Mouse (Mus musculus) liver, adult (tissue): ENCODE measurements around the gene Macf1.

Source experiments
- GATA4 ChIP-seq: IDR thresholded peaks from 2 replicates; pipeline ENCODE4 v1.6.1; 2014; ENCODE audit warnings: mild to moderate bottlenecking, low read length; ENCODE audit not compliant: insufficient replicate concordance

The Macf1 gene

GRCm38 (mm10) chr4:123382051-123382450 is 302.1 kb downstream of the Macf1 start:
- TF ChIP-seq GATA4, result no peak

GRCm38 (mm10) chr4:123381598-123381997 is 302.6 kb downstream of the Macf1 start:
- no peak for TF ChIP-seq GATA4

DNA sequence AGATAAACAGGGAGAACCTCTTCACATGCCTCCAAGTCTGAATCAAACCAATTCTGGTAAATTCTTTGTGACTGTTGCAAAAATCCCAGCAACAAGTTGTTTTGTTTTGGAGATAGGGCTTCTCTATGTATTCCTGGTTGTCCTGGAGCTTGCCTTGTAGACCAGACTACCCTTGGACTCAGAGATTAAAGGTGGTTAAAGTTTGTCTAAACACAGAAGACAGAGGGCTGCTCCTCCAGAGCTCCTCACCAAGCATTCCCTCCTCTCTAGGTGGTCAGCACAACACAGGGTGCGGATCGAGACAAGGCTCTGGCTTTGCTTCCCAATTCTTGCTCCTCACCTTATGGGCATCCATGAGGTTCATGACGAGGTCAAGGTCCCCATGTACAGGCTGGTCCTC is 308.1 kb downstream of the Macf1 start:
- no peak for TF ChIP-seq GATA4

GRCm38 (mm10) chr4:123374316-123375008 is 309.7 kb downstream of the Macf1 start:
- no peak for TF ChIP-seq GATA4

GRCm38 (mm10) chr4:123363555-123363954 is 320.6 kb downstream of the Macf1 start:
- no peak for TF ChIP-seq GATA4

- no peak for TF ChIP-seq GATA4
Observed at GRCm38 (mm10) chr4:123360771-123361170, 323.4 kb downstream of the Macf1 start.

GRCm38 (mm10) chr4:123358613-123359012 is 325.5 kb downstream of the Macf1 start:
- TF ChIP-seq GATA4, result no peak

GRCm38 (mm10) chr4:123355941-123356340 is 328.2 kb downstream of the Macf1 start:
- TF ChIP-seq GATA4, result no peak

- no peak for TF ChIP-seq GATA4
Observed at GRCm38 (mm10) chr4:123353271-123353877, 330.8 kb downstream of the Macf1 start.

DNA sequence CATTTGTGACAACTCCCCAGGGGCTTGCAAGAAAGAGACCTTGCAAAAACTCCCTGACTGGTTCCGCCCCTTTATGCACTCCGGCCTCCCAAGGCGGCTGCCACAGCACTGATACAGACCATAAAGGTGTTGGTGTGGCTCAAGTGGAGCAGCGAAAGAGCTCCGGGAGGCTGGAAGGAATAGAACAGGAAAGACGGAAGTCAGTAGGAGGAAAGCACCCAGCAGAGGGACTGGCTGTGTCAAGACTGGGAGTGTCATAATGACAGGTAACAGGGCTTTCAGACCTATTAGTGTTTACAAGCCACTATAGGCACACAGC is 340.7 kb downstream of the Macf1 start:
- TF ChIP-seq GATA4, result no peak

DNA sequence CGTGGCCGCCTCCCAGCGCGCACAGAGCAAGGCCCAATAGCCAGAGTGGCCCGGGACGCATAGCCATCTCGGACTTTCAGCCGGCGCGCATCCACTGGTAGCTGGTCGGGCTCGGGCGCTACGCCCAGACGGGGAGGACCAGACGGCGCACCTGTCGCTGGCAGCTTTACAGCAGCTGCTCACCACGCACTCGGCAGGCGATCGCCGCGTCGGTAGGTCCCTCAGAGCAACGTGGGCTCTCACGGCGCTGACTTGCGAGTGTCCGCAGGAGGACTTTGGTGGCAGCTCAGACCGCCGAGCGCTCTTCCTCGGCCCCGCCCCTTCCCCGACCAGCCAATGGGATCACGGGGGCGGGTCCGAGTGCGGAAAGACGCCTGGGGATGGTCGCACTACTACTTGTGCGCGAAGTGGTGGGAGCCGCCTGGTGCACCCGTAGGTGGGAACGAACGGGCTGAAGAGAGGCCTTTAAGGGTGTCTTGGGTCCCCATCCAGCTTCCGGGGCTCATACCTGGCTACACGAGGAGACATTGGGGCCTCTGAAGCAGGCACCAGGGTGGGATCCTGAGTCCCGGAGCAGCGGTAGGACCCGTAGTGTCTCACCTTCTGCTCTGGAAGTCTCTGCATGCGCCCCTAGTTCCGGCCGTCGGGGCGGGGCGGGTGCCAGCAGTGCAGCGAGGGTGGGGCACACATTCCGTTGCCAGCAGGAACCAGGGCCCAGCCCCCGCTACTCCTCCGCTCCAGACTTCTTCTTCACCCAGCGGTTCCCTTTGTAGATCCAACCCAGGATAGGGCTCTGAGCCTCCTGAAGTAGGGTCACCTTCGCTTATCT is 341.3 kb downstream of the Macf1 start, which contains the start of gene Bmp8a:
Gene Bmp8a, minus strand, starts transcription at position 611 of the 829 bp plus-strand sequence.
- TF ChIP-seq GATA4, result no peak

DNA sequence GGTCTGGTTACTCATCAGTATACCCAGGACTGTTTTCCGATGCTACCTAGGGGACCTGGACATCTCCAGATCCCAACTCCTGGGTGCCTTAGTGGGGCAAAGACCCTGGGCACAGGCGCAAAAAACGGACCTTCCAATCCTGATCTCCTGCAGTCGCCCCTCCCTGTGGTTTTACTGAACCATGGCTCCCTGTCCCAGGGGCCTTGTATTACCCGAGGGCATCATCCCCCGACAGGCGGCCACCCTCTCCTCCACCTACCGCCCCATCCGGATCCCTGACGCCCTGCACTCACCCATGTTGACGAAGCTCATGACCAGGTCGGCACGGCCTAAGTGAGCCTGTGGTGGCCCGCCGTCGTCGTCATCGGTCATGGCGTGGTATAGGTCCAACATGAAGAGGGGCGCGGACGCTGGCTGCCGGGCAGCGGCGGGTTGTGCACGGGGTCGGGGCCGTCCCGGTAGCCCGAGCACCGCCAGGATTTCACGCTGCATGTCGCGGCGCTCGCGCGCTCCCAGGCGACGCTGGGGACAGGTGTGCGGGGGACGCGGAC is 342.0 kb downstream of the Macf1 start:
- no peak for TF ChIP-seq GATA4

GRCm38 (mm10) chr4:123340232-123340631 is 343.9 kb downstream of the Macf1 start:
- TF ChIP-seq GATA4, result no peak

DNA sequence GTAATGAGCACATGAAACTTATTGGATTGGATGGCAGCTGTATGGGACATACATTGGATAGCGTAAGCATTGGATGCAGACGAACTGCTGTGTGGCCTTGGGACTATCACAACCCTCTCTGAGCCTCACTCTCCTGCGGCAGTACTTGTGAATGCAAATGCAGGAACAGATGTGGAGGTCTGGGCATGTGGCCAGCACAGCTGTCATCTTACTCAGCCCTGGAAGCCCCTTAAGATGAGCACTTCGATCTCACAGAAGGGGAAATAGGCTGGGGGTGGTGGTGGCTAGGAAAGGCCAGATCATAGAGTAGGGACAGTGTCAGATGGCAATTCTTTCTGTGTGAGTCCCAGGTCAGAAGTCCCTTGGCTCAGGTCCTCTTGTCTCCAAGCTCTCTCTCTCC is 346.5 kb downstream of the Macf1 start:
- TF ChIP-seq GATA4, result no peak

GRCm38 (mm10) chr4:123335796-123336585 is 348.2 kb downstream of the Macf1 start:
- no peak for TF ChIP-seq GATA4
